Mouse (Mus musculus) testis, adult 2 months (tissue): ENCODE results near the gene 5031439G07Rik.

ENCODE experiments used
- CTCF ChIP-seq: fragments of 200-500 bp; IDR thresholded peaks from 2 replicates; pipeline ENCODE4 v1.5.1; 2012; ENCODE audit warnings: low read depth, mild to moderate bottlenecking, inconsistent platforms, low read length, moderate library complexity; ENCODE audit not compliant: control insufficient read depth, insufficient read depth, insufficient replicate concordance
- POLR2A ChIP-seq: fragments of 200-500 bp; IDR thresholded peaks from 2 replicates; pipeline ENCODE4 v1.6.1; 2012; ENCODE audit warnings: low read depth, mild to moderate bottlenecking, inconsistent platforms, low read length, moderate library complexity; ENCODE audit not compliant: control insufficient read depth

GRCm38 (mm10) chr15:84948990-84949389 is 39.4 kb downstream of the 5031439G07Rik start:
- TF ChIP-seq CTCF (no peak), POLR2A (no peak)
